Mouse (Mus musculus) forebrain, embryonic 13.5 days (tissue): ENCODE measurements around the gene Dvl2. TPM values are rescaled to one million over a fixed set of nuclear protein-coding genes. Genes with fewer than 3 reads are reported as not detected.

Experiments used
- ATAC-seq: fragments of 200-750 bp; cut with Nextera tagmentation; 2 replicates; pipeline ENCODE4 v1.8.0; 2017
- H3K27ac ChIP-seq: fragments of 300-500 bp; sonication (generic); 2 replicates; pipeline ENCODE4 v1.5.1; 2015; ENCODE audit warnings: inconsistent platforms, mild to moderate bottlenecking, moderate library complexity
- H3K27me3 ChIP-seq: fragments of 300-500 bp; sonication (generic); 2 replicates; pipeline ENCODE4 v1.6.1; 2015; ENCODE audit warnings: mild to moderate bottlenecking, inconsistent platforms
- H3K36me3 ChIP-seq: fragments of 300-500 bp; sonication (generic); 2 replicates; pipeline ENCODE4 v1.6.1; 2015; ENCODE audit warnings: mild to moderate bottlenecking, inconsistent platforms; ENCODE audit not compliant: poor library complexity, severe bottlenecking
- H3K4me1 ChIP-seq: fragments of 300-500 bp; sonication (generic); 2 replicates; pipeline ENCODE4 v1.6.1; 2015; ENCODE audit warnings: inconsistent platforms
- H3K4me2 ChIP-seq: fragments of 300-500 bp; sonication (generic); 2 replicates; pipeline ENCODE4 v1.6.1; 2015; ENCODE audit warnings: inconsistent platforms, mild to moderate bottlenecking, moderate library complexity
- H3K4me3 ChIP-seq: fragments of 300-500 bp; sonication (generic); 2 replicates; pipeline ENCODE4 v1.5.1; 2015; ENCODE audit warnings: mild to moderate bottlenecking, inconsistent platforms
- H3K9ac ChIP-seq: fragments of 300-500 bp; sonication (generic); 2 replicates; pipeline ENCODE4 v1.6.1; 2015; ENCODE audit warnings: mild to moderate bottlenecking, inconsistent platforms
- H3K9me3 ChIP-seq: fragments of 300-500 bp; sonication (generic); replicated peaks from 2 replicates; pipeline ENCODE4 v1.6.1; 2016; ENCODE audit warnings: inconsistent platforms
- WGBS: fragments of 180-500 bp; shearing (Covaris S2); methylation state at CpG from one replicate; pipeline ENCODE4 v1.1.7; 2015; 5-methylcytosine and 5-hydroxymethylcytosine counted together
- polyA plus RNA-seq: library from polyadenylated mRNA; unstranded; fragments of >200 nt; fragmentation: Nextera tagmentation; extraction: Ambion mirVana; gene quantifications from 2 replicates; pipeline ENCODE4 v1.2.1, GENCODE M21; 2015

The Dvl2 gene
- polyA plus RNA-seq, 1 experiment from 2014 or later, result 31.8 TPM

- Histone ChIP-seq H3K36me3 (peaks cover 36% of the 10 kb centered on the region), H3K9ac (no peak overlapping the region), H3K4me2 (peak overlapping the region; percentile 10; the same call in 1 of the 2 replicates), H3K27me3 (no peaks in the 10 kb centered on the region), H3K4me1 (peaks cover 57% of the 10 kb centered on the region), H3K9me3 (no peaks in the 10 kb centered on the region), H3K4me3 (no peak overlapping the region), H3K27ac (no peak overlapping the region)
- no peak for ATAC-seq
- 92% methylated on average over 27 of the region's 27 CpGs for WGBS
These were observed 1.6 kb upstream of the Dvl2 start for GRCm38 (mm10) chr11:69998567-69999491.

- Histone ChIP-seq H3K27ac (0 out of 2 replicates have a peak overlapping the region, but pooled peaks have one; percentile 62), H3K4me2 (peak overlapping the region; percentile 88; the same call in 1 of the 2 replicates), H3K9ac (no peak overlapping the region), H3K27me3 (no peaks in the 10 kb centered on the region), H3K9me3 (no peaks in the 10 kb centered on the region), H3K4me3 (peak overlapping the region; percentile 69), H3K4me1 (peaks cover 58% of the 10 kb centered on the region), H3K36me3 (peaks cover 30% of the 10 kb centered on the region)
- no peak for ATAC-seq
- 83% methylated on average over 8 of the region's 8 CpGs for WGBS
These were observed 729 bp upstream of the Dvl2 start for GRCm38 (mm10) chr11:69999666-70000065.

GRCm38 (mm10) chr11:70001159-70001558, 764 bp downstream of the Dvl2 start:
- H3K4me2 ChIP-seq, result peak overlapping the region; percentile 88
- WGBS, result 16% methylated on average over 8 of the region's 8 CpGs
- peak overlapping the region; percentile 95 for H3K27ac ChIP-seq
- H3K4me1 ChIP-seq, result peaks cover 53% of the 10 kb centered on the region
- H3K9me3 ChIP-seq, result no peaks in the 10 kb centered on the region
- peak overlapping the region; percentile 69 for H3K4me3 ChIP-seq
- H3K36me3 ChIP-seq, result peaks cover 45% of the 10 kb centered on the region
- ATAC-seq, result no peak
- H3K27me3 ChIP-seq, result no peaks in the 10 kb centered on the region
- peak overlapping the region; percentile 86 for H3K9ac ChIP-seq

- H3K9ac ChIP-seq, result peak overlapping the region; percentile 86
- H3K4me1 ChIP-seq, result peaks cover 53% of the 10 kb centered on the region
- H3K4me3 ChIP-seq, result peak overlapping the region; percentile 69
- H3K27me3 ChIP-seq, result no peaks in the 10 kb centered on the region
- H3K27ac ChIP-seq, result no peak overlapping the region
- H3K4me2 ChIP-seq, result peak overlapping the region; percentile 88
- no peaks in the 10 kb centered on the region for H3K9me3 ChIP-seq
- ATAC-seq, result no peak
- peaks cover 52% of the 10 kb centered on the region for H3K36me3 ChIP-seq
These were observed 1.5 kb downstream of the Dvl2 start for GRCm38 (mm10) chr11:70001865-70002264.

- H3K36me3 ChIP-seq, result peaks cover 58% of the 10 kb centered on the region
- peaks cover 50% of the 10 kb centered on the region for H3K4me1 ChIP-seq
- no peak overlapping the region for H3K27ac ChIP-seq
- H3K9me3 ChIP-seq, result no peaks in the 10 kb centered on the region
- ATAC-seq, result no peak
- peak overlapping the region; percentile 88 for H3K4me2 ChIP-seq
- no peaks in the 10 kb centered on the region for H3K27me3 ChIP-seq
- peak overlapping the region; percentile 34; the same call in 1 of the 2 replicates for H3K9ac ChIP-seq
- WGBS, result 95% methylated on average over 2 of the region's 2 CpGs
- peak overlapping the region; percentile 69 for H3K4me3 ChIP-seq
These were observed 2.1 kb downstream of the Dvl2 start for GRCm38 (mm10) chr11:70002471-70002870.

- Histone ChIP-seq H3K9ac (no peak overlapping the region), H3K27me3 (no peaks in the 10 kb centered on the region), H3K4me1 (peaks cover 34% of the 10 kb centered on the region), H3K36me3 (peaks cover 62% of the 10 kb centered on the region), H3K4me2 (no peak overlapping the region), H3K9me3 (no peaks in the 10 kb centered on the region), H3K27ac (no peak overlapping the region), H3K4me3 (no peak overlapping the region)
- ATAC-seq, result no peak
- 57% methylated on average over 5 of the region's 5 CpGs for whole genome bisulfite sequencing
These were observed 5.1 kb downstream of the Dvl2 start for GRCm38 (mm10) chr11:70005521-70005920.

- no peaks in the 10 kb centered on the region for H3K27me3 ChIP-seq
- ATAC-seq, result no peak
- H3K9me3 ChIP-seq, result no peaks in the 10 kb centered on the region
- no peak overlapping the region for H3K9ac ChIP-seq
- H3K36me3 ChIP-seq, result peaks cover 90% of the 10 kb centered on the region
- 91% methylated on average over 6 of the region's 6 CpGs for WGBS
- no peak overlapping the region for H3K27ac ChIP-seq
- H3K4me3 ChIP-seq, result no peak overlapping the region
- no peak overlapping the region for H3K4me2 ChIP-seq
- peaks cover 9% of the 10 kb centered on the region for H3K4me1 ChIP-seq
These were observed 9.6 kb downstream of the Dvl2 start for GRCm38 (mm10) chr11:70010033-70010432.

- H3K36me3 ChIP-seq, result peaks cover 85% of the 10 kb centered on the region
These were observed 10.2 kb downstream of the Dvl2 start for GRCm38 (mm10) chr11:70010548-70010947.

GRCm38 (mm10) chr11:70010961-70011360, 10.6 kb downstream of the Dvl2 start:
- H3K9ac ChIP-seq, result no peak overlapping the region
- peaks cover 16% of the 10 kb centered on the region for H3K4me1 ChIP-seq
- H3K27me3 ChIP-seq, result no peaks in the 10 kb centered on the region
- H3K36me3 ChIP-seq, result peaks cover 81% of the 10 kb centered on the region
- H3K4me2 ChIP-seq, result no peak overlapping the region
- 78% methylated on average over 10 of the region's 10 CpGs for WGBS
- no peak for ATAC-seq
- H3K27ac ChIP-seq, result no peak overlapping the region
- H3K9me3 ChIP-seq, result no peaks in the 10 kb centered on the region
- no peak overlapping the region for H3K4me3 ChIP-seq

More at GRCm38 (mm10) chr11:70010548-70010947, 10.2 kb downstream of the Dvl2 start:
- H3K9ac ChIP-seq, result no peak overlapping the region
- H3K27me3 ChIP-seq, result no peaks in the 10 kb centered on the region
- no peak overlapping the region for H3K4me2 ChIP-seq
- no peak overlapping the region for H3K27ac ChIP-seq
- H3K4me1 ChIP-seq, result peaks cover 15% of the 10 kb centered on the region
- no peak overlapping the region for H3K4me3 ChIP-seq
- no peak for ATAC-seq
- WGBS, result 90% methylated on average over 12 of the region's 12 CpGs
- H3K9me3 ChIP-seq, result no peaks in the 10 kb centered on the region

GRCm38 (mm10) chr11:70012931-70013330, 12.5 kb downstream of the Dvl2 start:
- H3K9me3 ChIP-seq, result no peaks in the 10 kb centered on the region
- no peak overlapping the region for H3K27ac ChIP-seq
- no peaks in the 10 kb centered on the region for H3K27me3 ChIP-seq
- 0 out of 2 replicates have a peak overlapping the region, but pooled peaks have one; percentile 26 for H3K9ac ChIP-seq
- no peak overlapping the region for H3K4me3 ChIP-seq
- peaks cover 26% of the 10 kb centered on the region for H3K4me1 ChIP-seq
- ATAC-seq, result no peak
- no peak overlapping the region for H3K4me2 ChIP-seq
- 81% methylated on average over 9 of the region's 9 CpGs for WGBS
- H3K36me3 ChIP-seq, result peaks cover 62% of the 10 kb centered on the region

- no peak for ATAC-seq
- H3K9ac ChIP-seq, result no peak overlapping the region
- no peaks in the 10 kb centered on the region for H3K27me3 ChIP-seq
These were observed 13.0 kb downstream of the Dvl2 start for GRCm38 (mm10) chr11:70013408-70013807.

GRCm38 (mm10) chr11:70014051-70014450, 13.7 kb downstream of the Dvl2 start:
- Histone ChIP-seq H3K9ac (0 out of 2 replicates have a peak overlapping the region, but pooled peaks have one; percentile 16), H3K9me3 (no peaks in the 10 kb centered on the region), H3K27me3 (no peaks in the 10 kb centered on the region), H3K4me3 (peak overlapping the region; percentile 59; the same call in 1 of the 2 replicates), H3K4me1 (peaks cover 33% of the 10 kb centered on the region), H3K4me2 (peak overlapping the region; percentile 85), H3K36me3 (peaks cover 50% of the 10 kb centered on the region), H3K27ac (0 out of 2 replicates have a peak overlapping the region, but pooled peaks have one; percentile 59)
- no peak for ATAC-seq
- WGBS, result 55% methylated on average over 5 of the region's 5 CpGs

More at GRCm38 (mm10) chr11:70013408-70013807, 13.0 kb downstream of the Dvl2 start:
- no peak overlapping the region for H3K27ac ChIP-seq
- peaks cover 57% of the 10 kb centered on the region for H3K36me3 ChIP-seq
- peaks cover 28% of the 10 kb centered on the region for H3K4me1 ChIP-seq
- WGBS, result 93% methylated on average over 3 of the region's 3 CpGs
- H3K4me3 ChIP-seq, result no peak overlapping the region
- H3K9me3 ChIP-seq, result no peaks in the 10 kb centered on the region
- H3K4me2 ChIP-seq, result no peak overlapping the region
